Comparison of ENCODE assay signal across 12 mouse cellular contexts in the genomic region with DNA sequence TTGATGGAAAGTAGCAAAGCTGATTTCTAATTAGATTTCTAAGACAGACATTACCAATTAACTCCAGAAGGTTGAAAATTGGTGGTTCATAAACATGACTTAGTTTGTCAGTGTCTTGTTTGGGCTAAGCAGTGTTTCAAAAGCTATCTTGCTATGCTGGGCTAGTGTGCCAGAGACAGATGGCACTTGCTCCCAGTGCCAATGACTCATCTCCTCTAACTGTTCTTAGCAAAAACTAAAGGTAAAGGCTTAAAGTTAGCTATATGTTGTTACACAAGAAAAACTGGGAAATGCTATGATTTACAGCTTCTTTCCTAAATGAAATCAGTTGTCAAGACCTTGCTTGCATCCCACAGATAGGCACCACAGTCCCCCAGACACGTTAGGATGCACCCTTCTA.
"Had no signal": no experiment of that assay in that cellular context is flagged by ENCODE, and none has a peak within 500 bp of the region (broad histone marks: within the 10 kb centered on the region; RNA-seq: fewer than 3 reads in every experiment).

No protein-coding gene starts in this region.

- ATAC-seq: intestine, embryonic 16.5 days; liver, postnatal 0 days; lung, postnatal 0 days; midbrain, embryonic 15.5 days had no signal

- DNase-seq: kidney, adult 18-20 months; kidney, adult 9 months; kidney, postnatal 25 days; left cerebral cortex, postnatal 4 days; liver, postnatal 0 days; lung, embryonic 14.5 days; retina, postnatal 1 day; thymus, adult 2 months; thymus, postnatal 14 days had no signal
